Mouse (Mus musculus) intestine, postnatal 0 days (tissue): ENCODE data around the gene Gm44973. TPM values are rescaled to one million over a fixed set of nuclear protein-coding genes. Genes with fewer than 3 reads are reported as not detected.

Experiments used
- ATAC-seq: fragments of 200-750 bp; cut with Nextera tagmentation; 2 replicates; pipeline ENCODE4 v1.8.0; 2017; ENCODE audit warnings: mild to moderate bottlenecking, moderate TSS enrichment, moderate library complexity
- H3K27ac ChIP-seq: fragments of 300-500 bp; sonication (generic); 2 replicates; pipeline ENCODE4 v1.5.1; 2014; ENCODE audit warnings: mild to moderate bottlenecking, low read depth, low read length, moderate library complexity
- H3K27me3 ChIP-seq: fragments of 300-500 bp; sonication (generic); replicated peaks from 2 replicates; pipeline ENCODE4 v1.6.1; 2014; ENCODE audit warnings: low read length, mixed read lengths; ENCODE audit not compliant: control insufficient read depth, insufficient read depth
- H3K36me3 ChIP-seq: fragments of 300-500 bp; sonication (generic); 2 replicates; pipeline ENCODE4 v1.6.1; 2014; ENCODE audit warnings: mild to moderate bottlenecking, moderate library complexity; ENCODE audit not compliant: control insufficient read depth, insufficient read depth
- H3K4me1 ChIP-seq: fragments of 300-500 bp; sonication (generic); replicated peaks from 2 replicates; pipeline ENCODE4 v1.6.1; 2014; ENCODE audit warnings: antibody characterized with exemption, low read length, mixed read lengths; ENCODE audit not compliant: control insufficient read depth, insufficient read depth
- H3K4me2 ChIP-seq: fragments of 300-500 bp; sonication (generic); replicated peaks from 2 replicates; pipeline ENCODE4 v1.6.1; 2014; ENCODE audit warnings: low read depth, mild to moderate bottlenecking, moderate library complexity
- H3K4me3 ChIP-seq: fragments of 300-500 bp; sonication (generic); 2 replicates; pipeline ENCODE4 v1.5.1; 2014; ENCODE audit warnings: low read depth, low read length
- H3K9ac ChIP-seq: fragments of 300-500 bp; sonication (generic); 2 replicates; pipeline ENCODE4 v1.6.1; 2014; ENCODE audit warnings: mild to moderate bottlenecking, low read depth, low read length
- H3K9me3 ChIP-seq: fragments of 300-500 bp; sonication (generic); 2 replicates; pipeline ENCODE4 v1.6.1; 2016; ENCODE audit warnings: mixed run types; ENCODE audit not compliant: control insufficient read depth
- CTCF ChIP-seq: sonication (generic); IDR thresholded peaks from 2 replicates; pipeline ENCODE4 v1.5.1; 2016; ENCODE audit warnings: low read depth, mild to moderate bottlenecking, control low read depth, antibody characterized with exemption, moderate library complexity
- WGBS: fragments of 180-500 bp; shearing (Covaris S2); extraction: QIAGEN DNeasy Blood & Tissue Kit; methylation state at CpG from one replicate; pipeline ENCODE4 v1.1.7; 2014; 5-methylcytosine and 5-hydroxymethylcytosine counted together
- polyA plus RNA-seq: library from polyadenylated mRNA; unstranded; fragments of >200 nt; fragmentation: Nextera tagmentation; extraction: Ambion mirVana; gene quantifications from 2 replicates; pipeline ENCODE4 v1.2.1, GENCODE M21; 2015

Gm44973 gene
- polyA plus RNA-seq, 1 experiment from 2014 or later: 4.7 TPM

- Histone ChIP-seq H3K27ac (no peak overlapping the region), H3K27me3 (peaks cover 62% of the 10 kb centered on the region), H3K9ac (no peak overlapping the region), H3K9me3 (no peaks in the 10 kb centered on the region), H3K36me3 (no peaks in the 10 kb centered on the region), H3K4me2 (peak overlapping the region; percentile 89), H3K4me1 (no peaks in the 10 kb centered on the region), H3K4me3 (peak overlapping the region; percentile 57)
- ATAC-seq: no peak
- 6% methylated on average over 45 of the region's 45 CpGs for WGBS
- no peak for TF ChIP-seq CTCF
These were observed 37.6 kb downstream of the Gm44973 start for GRCm38 (mm10) chr7:5052931-5053343.

GRCm38 (mm10) chr7:5053456-5054179 lies 38.3 kb downstream of the Gm44973 start:
- no peak for TF ChIP-seq CTCF
- no peaks in the 10 kb centered on the region for H3K36me3 ChIP-seq
- H3K9me3 ChIP-seq: no peaks in the 10 kb centered on the region
- peak overlapping the region; percentile 57 for H3K4me3 ChIP-seq
- H3K9ac ChIP-seq: no peak overlapping the region
- peaks cover 63% of the 10 kb centered on the region for H3K27me3 ChIP-seq
- ATAC-seq: no peak
- WGBS: 14% methylated on average over 32 of the region's 32 CpGs
- H3K4me1 ChIP-seq: no peaks in the 10 kb centered on the region
- no peak overlapping the region for H3K27ac ChIP-seq
- peak overlapping the region; percentile 89 for H3K4me2 ChIP-seq

- no peak for ATAC-seq
- TF ChIP-seq CTCF: no peak
- H3K4me3 ChIP-seq: peak overlapping the region; percentile 36
- WGBS: 2% methylated on average over 55 of the region's 55 CpGs
- peak overlapping the region; percentile 37; the same call in 1 of the 2 replicates for H3K9ac ChIP-seq
- no peaks in the 10 kb centered on the region for H3K36me3 ChIP-seq
- no peaks in the 10 kb centered on the region for H3K9me3 ChIP-seq
- peaks cover 60% of the 10 kb centered on the region for H3K27me3 ChIP-seq
- peak overlapping the region; percentile 59 for H3K4me2 ChIP-seq
- H3K27ac ChIP-seq: no peak overlapping the region
- no peaks in the 10 kb centered on the region for H3K4me1 ChIP-seq
These were observed 41.5 kb downstream of the Gm44973 start for GRCm38 (mm10) chr7:5056651-5057263.

- H3K4me1 ChIP-seq: no peaks in the 10 kb centered on the region
- peaks cover 55% of the 10 kb centered on the region for H3K27me3 ChIP-seq
- WGBS: 39% methylated on average over 8 of the region's 8 CpGs
These were observed 42.1 kb downstream of the Gm44973 start for GRCm38 (mm10) chr7:5057381-5057780.

GRCm38 (mm10) chr7:5057804-5058203 lies 42.5 kb downstream of the Gm44973 start:
- Histone ChIP-seq H3K9me3 (no peaks in the 10 kb centered on the region), H3K4me1 (no peaks in the 10 kb centered on the region), H3K36me3 (no peaks in the 10 kb centered on the region), H3K27me3 (peaks cover 51% of the 10 kb centered on the region), H3K9ac (no peak overlapping the region), H3K4me3 (no peak overlapping the region), H3K4me2 (no peak overlapping the region), H3K27ac (no peak overlapping the region)
- ATAC-seq: no peak
- 44% methylated on average over 11 of the region's 11 CpGs for WGBS
- TF ChIP-seq CTCF: peak; percentile 56

More at GRCm38 (mm10) chr7:5057381-5057780, 42.1 kb downstream of the Gm44973 start:
- Histone ChIP-seq H3K27ac (no peak overlapping the region), H3K9me3 (no peaks in the 10 kb centered on the region), H3K36me3 (no peaks in the 10 kb centered on the region), H3K4me2 (peak overlapping the region; percentile 59), H3K9ac (no peak overlapping the region), H3K4me3 (peak overlapping the region; percentile 36)
- no peak for ATAC-seq
- TF ChIP-seq CTCF: no peak

GRCm38 (mm10) chr7:5058631-5059030 lies 43.3 kb downstream of the Gm44973 start:
- Histone ChIP-seq H3K27me3 (peaks cover 43% of the 10 kb centered on the region), H3K4me1 (no peaks in the 10 kb centered on the region), H3K36me3 (no peaks in the 10 kb centered on the region), H3K4me3 (no peak overlapping the region), H3K9me3 (no peaks in the 10 kb centered on the region), H3K4me2 (no peak overlapping the region), H3K9ac (no peak overlapping the region), H3K27ac (no peak overlapping the region)
- ATAC-seq: no peak
- WGBS: 97% methylated on average over 1 of the region's 1 CpGs
- no peak for TF ChIP-seq CTCF
